Mouse (Mus musculus) bone marrow, adult 2 months (tissue): ENCODE measurements around the gene Zfp638.

Source experiments
- CTCF ChIP-seq: fragments of 200-500 bp; IDR thresholded peaks from 2 replicates; pipeline ENCODE4 v1.5.1; 2011; ENCODE audit warnings: low read length, control low read depth; ENCODE audit not compliant: control insufficient read depth, insufficient read depth
- POLR2A ChIP-seq: fragments of 200-500 bp; IDR thresholded peaks from 2 replicates; pipeline ENCODE4 v1.6.1; 2011; ENCODE audit warnings: low read depth, mild to moderate bottlenecking, control low read depth, low read length, borderline replicate concordance; ENCODE audit not compliant: control insufficient read depth

DNA sequence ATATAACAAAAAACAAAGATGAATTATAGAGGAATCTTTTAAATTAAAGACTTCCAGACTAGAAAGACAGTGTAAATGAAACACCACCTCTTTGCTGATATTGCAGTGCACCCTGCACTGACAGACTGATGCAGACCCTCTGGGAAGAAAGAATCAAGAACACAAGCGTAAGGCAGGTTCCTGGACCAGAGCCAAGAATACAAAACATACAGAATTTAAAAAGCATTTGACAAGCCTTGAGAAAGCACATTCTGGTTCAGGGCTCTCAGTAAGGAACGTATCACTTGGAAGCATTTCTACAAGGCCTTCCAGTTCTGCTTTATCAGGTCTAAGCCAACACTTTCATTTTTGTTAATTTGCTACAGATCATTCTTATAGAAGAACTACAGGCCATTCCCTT, 45.1 kb upstream of the Zfp638 start:
- TF ChIP-seq CTCF (no peak), POLR2A (no peak)
